Mouse (Mus musculus): ENCODE measurements around the gene St3gal4.
A peak's percentile ranks its signal among the peaks of the same experiment; 100 is the strongest.

Gene St3gal4

DNA sequence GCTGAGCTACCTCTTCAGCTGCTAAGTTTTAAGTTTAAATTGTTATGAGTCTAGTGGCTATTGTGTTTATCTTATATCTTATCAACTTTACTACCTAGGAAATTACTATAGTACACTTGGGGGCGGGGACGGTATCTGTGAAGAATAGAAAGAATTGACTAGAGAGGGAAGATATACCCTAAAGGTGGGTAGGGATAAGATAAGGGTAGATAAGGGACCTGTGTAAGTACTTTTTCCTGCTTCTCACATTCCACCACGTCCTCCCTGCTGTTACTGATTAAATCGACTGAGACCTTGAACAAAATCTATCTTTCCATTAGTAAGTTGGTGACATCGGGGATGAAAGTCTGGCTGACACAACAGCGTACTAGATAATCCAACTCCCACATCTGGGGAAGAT, 70.6 kb downstream of the St3gal4 start:
- DNase-seq, result no peak

DNA sequence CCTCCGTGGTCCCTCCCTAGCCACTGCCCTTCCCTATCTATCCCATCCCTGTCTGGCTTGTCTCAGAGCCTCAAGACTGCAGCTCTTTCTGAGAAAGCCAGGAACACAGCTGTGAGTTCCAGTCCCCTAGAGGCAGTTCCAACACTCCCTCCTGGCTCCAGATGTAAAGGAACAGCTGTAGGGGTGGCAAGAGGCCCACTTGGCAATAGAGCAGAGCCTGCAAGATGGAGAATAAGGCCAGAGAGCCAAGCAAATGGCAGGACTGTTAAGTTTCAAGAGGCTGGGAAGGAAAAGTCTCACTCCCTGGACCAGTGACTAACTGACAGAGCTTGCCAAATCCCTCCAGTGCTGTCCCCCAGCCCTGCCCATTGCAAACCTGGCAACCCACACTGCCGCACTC, 73.3 kb downstream of the St3gal4 start:
- peak in 1 of 2 experiments; percentile 12 for DNase-seq

DNA sequence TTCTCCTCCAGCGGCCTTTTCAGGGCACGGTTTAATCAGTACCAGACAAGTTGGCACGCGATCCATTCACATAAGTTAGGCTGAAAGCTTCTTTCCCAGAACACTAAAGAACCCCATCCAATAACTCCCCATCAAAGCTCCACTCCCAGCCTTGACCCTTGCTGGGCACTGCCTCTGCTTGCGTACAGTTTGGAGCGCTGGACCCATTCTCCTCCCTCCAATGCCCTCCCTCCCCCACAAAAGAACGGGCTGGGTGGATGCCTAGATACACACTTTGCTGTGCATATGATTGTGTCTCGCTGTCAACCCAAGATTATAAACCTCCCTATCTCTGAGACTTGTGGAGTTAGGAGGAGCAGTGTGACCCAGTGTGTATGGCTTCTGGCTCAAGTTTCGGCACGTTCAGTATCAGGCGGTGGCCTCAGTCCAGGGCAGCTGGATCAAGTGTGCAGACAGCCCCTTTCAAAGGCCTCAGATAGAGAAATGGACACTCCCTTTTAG, 74.0 kb downstream of the St3gal4 start:
- peak in 1 of 2 experiments; percentile 3 for DNase-seq

DNA sequence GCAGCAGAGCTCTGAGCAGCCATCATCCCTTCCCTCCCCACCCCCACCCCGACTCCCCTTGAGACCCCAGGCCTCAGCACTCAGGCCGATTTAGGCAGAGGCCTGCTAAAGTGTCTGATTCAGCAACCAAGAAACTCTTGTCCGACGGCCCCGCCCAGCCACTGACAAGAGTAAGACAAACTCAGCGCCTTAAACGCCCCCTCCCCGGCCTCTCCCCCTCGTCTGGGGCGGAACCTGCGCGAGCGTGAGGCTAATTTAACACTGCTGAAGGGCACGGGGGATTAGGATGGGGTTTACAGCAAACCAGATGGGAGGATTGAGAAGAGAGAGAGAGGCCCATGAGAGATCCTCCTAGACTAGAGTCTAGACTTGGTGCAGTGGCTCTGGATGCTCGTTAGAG, 74.6 kb downstream of the St3gal4 start:
- peak in 1 of 2 experiments; percentile 4 for DNase-seq

DNA sequence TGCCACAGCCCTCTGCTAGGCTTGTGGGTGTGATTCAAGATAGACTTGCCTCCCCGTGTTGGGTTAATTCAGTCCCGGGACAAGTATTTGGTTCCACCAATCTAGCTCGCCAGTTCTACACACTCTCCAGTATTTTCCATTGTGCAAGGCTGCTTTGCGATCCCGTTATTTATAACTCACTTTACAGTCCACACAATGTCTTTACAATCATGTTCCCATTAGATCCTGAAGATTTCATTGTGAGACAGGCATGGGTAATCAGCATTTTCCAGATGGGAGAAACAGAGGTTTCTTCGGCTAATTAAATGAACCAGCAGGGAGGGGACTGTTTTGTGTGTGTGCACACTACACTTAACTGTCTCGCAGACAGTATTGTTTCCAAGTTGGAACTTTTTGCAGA, 75.4 kb downstream of the St3gal4 start:
- DNase-seq, result no peak

DNA sequence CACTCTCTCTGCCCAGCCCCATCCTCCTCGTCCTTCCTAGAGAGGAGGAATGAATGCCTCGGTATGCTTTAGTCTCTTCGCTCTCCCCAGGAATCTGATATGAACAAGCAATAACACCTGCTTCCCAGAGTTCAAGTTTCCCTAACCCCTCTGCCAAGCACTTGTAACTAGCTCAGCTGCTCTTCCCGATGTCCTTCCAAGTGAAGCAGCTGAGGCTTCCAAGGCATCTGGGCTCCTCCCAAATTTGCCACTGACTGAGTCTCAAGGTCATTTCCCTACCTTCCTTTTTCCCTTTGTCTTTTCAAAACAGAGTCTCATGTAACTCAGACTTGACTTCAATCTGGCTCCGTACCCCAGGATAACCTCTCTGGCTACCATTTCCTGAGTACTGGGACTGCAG, 77.6 kb downstream of the St3gal4 start:
- DNase-seq, result no peak

DNA sequence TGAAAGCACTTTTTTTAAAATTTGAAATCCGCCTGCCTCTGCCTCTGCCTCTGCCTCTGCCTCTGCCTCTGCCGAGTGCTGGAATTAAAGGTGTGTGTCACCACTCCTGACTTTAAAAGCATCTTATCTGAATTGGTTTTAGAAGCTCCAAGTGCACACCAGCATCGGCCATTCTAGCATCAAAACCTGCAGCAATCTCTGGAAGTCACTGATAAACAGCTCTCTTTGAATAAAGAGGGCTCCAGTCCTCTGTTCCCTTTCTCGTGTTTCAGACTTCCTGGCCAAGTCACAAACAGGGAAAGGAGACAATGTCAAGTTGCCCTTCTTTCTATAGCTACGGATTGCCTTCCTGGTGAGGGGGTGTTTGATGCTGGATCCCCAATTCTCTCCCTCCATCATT, 79.2 kb downstream of the St3gal4 start:
- DNase-seq, result no peak

DNA sequence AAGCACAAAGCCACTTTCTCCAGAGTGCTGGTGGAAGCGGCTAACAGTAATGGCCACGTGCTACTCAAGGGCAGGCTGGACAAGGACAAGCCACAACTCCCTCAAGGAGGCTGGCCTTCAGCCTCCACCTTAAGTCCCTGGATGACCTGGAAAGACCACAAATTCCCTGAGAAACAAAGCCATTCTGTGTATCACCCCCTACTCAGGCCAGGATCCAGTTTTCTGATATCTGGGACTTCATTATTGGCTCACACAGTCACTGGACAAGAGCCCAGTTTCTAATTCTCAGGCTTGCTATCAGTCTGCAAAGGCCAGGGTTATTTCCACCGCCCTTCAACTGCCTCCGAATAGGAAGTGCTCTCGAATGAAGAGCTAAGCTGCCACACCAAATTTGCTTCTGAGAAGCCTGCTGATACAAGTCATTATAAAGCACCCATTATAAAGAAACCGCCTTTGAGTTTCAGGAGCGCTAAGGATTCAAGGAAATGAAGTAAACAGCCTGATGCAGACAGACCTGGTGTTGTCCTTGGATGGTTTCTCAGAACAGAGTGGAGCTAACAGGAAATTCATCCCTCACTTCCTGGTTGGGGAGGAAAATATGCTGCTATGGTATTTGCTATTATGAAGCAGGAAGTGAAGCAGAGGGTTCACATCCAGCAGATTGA, 80.0 kb downstream of the St3gal4 start:
- peak in 1 of 2 experiments; percentile 53 for DNase-seq

DNA sequence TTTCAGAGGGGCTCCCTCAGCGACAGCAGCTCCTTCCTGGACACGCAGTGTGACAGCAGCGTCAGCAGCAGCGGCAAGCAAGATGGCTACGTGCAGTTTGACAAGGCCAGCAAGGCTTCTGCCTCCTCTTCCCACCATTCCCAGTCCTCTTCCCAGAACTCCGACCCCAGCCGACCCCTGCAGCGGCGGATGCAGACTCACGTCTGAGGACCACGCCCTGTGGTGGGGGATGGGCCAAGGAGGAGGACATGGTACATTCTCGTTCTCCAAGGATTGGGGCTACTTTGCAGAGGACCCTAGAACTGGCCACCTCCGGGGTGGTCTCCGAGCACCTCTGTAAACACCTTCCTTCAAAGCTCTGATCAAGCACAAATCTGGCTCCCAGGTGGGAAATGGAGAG, 84.0 kb downstream of the St3gal4 start:
- no peak for DNase-seq

DNA sequence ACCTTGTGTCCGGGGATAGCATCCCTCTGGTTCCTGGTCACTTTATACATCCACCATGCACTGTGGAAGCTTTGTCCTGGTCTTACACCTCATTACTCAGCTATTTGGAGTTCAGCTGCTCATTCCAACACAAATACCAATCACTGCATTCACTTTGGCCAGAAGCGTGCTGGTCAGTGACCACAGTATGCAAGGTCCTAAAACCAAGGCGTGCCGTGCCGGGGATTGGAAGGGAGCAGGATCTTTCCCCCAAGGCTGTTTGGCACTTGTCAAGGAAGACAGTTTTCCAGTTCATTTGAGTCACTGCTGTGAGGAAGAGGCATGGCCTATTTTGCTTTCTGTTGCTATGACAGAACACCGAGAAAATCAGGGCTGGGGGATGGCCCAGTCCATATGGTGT, 86.6 kb downstream of the St3gal4 start:
- peak; percentile 28 to 40 for DNase-seq

DNA sequence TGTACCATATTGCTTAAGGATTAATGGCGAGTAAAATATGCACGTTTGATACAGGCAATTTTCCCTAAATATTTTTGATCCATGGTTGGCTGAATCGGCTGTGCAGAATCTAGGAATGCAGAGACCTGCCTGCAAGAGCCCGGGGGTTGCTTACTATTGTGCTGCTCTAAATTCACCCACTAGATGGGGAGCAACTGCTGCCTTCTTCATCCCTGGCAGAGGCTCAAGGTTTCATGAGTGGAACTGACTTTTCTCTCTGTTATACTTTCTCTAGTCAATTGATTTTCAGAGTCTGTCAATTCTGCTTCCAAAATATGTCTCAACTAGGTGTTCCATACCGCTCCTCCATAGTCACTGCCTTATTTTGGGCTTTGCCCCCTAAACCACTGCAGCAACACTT, 88.2 kb downstream of the St3gal4 start:
- DNase-seq, result no peak

DNA sequence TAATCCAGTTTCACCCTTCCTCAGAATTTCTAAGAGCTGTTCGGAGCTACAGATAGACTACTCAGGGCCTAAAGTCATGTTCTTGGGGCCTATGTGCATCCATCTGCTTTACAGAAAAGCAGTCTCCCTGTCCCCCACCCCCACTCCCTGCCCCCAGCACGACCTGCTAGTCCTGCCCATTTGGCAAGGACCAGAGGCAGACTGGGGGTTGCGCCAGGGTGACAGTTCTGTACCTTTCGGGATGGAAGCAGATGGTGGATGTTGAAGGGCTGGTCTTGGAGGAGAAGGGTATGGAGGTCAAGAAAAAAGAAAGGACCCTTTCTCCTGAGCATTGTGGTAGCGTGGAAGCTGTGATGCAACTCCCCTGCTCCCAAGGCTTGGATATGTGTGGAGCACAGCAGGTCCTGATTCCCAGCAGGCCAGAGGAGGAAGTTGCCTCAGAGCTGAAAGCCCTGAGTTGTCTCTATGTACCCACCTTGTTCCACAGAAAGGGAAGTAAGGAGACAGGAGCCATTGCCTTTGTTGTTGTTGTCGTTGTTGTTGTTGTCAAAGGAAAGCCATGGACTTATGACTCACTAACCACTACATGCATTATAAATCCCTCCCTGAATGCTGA, 91.6 kb downstream of the St3gal4 start:
- DNase-seq, result peak in 1 of 2 experiments; percentile 46

DNA sequence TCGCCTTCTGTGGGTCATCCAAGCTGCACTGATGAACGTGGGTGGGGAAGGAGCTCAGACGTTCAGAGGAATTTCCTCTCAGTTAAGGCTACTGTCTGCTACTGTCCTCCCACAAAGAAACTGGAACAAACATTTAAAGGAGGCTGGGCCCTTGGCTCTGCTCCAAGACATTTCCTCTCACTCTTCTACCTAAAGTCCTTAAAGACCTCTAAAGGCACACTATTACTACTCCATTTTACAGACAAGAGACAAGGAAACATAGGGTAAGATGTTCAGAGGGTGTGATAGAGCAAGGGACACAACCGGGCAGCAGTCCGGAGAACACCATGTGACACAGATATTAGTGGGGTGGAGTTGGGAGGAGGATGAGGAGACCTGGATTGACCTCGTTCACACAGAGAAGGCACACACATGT, 92.2 kb downstream of the St3gal4 start:
- DNase-seq, result no peak

DNA sequence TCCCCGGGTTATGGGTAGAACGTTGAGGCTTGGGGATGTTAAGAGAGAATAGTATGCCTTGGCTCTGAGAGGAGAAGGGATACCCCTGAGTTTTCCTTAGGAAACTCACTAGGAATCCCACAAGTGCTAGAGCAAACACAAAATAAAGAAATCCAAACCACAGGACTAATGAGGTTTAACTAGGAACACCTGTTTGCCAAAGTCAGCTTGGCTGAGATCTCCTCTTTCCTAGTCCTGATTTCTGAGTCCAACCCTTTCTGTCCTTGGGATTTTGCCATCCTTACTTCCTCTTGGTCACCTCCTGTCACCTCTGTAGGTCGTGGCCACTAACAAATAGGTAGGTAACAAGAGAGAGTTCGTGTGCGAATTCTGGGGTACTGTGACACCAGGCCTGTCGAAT, 92.8 kb downstream of the St3gal4 start:
- no peak for DNase-seq

DNA sequence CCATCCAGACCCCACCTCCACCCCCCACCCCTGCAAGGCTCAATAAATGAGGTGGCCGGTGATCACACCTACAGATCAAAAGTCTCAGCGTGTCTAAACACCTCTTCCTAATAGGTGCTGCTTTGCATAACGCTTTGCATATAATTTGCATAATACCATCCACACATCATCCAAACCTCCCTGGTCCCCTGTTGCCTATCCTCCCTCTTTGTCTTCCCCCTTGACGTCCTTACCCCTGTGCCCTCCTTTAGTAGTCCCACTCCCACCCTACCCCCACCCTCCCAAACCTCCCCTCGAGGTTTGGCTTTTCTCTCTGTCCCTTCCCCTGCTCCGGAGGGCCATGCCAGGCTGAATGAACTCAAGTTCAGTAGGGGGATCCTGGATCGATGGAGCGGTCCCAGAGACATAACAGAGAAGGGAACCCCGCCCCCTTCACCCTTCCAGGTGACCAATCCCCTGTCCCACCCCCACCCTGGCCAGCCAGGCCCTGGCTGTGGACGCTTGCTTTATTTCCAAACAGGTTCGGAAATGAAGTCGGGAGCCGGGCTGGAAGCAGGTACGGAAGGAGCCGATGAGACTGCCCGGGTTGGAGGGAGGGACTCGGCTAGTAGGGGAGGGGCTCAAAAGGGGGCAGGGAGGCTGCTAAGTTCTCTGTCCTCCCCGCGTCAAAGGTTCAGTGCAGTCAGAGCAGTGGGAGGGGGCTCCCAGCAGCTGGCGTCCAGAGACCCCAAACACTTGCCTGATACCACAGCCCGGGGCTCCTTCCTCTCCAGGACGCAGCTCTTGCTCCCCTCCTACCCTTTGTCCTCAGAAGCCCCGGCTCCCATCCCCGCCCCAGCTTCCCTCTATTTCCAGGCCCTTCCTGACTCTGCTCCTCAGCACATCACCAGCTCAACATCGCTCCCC, 94.2 kb downstream of the St3gal4 start:
- no peak for DNase-seq

DNA sequence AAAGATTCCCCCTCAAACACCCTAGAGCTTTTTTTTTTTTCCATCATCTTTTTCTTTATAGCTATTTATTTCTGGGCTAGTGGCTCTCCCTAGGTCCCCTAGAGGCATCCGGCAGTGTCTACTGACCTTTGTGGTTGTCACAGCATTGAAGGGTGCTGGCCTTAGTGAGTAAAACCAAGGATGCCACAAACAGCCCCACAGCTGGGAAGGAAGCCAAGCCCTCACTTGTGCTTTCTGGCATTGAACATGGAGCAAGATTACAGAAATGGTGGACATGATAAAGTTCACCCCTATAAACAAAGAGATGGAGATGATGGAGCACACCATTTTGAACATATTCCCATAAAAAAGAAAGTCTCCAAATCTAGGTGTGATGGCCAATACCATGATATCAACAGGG, 97.3 kb downstream of the St3gal4 start:
- peak in 1 of 2 experiments; percentile 42 for DNase-seq

DNA sequence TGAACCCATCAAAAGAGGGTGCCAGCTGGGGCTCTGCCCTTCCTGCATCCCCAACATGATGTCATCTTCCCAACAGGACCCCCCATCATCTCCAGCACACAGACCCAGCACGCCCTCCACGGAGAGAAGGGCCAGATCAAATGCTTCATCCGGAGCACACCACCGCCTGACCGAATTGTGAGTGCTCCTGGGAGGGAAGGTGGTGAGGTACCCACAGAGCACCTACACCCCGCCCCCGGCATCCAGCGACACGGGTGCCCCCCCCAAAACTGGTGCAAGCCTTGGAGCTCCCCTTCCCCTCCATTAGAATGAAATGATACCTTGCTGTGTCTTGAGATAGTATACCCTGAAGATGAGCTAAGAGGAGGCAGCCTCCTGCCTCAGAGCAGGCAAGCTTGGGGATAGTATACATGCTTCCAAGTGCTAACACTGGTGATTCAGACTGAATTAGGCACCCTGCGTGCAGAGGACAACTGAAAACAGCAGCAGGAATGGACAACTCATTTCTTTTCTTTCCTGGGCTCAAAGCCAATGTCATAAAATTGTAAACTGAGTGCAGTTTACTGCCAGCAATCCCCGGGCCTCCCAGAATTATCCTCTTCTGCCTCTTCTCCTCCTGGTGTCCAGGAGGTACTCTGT, 98.9 kb downstream of the St3gal4 start:
- peak in 1 of 2 experiments; percentile 44 for DNase-seq

DNA sequence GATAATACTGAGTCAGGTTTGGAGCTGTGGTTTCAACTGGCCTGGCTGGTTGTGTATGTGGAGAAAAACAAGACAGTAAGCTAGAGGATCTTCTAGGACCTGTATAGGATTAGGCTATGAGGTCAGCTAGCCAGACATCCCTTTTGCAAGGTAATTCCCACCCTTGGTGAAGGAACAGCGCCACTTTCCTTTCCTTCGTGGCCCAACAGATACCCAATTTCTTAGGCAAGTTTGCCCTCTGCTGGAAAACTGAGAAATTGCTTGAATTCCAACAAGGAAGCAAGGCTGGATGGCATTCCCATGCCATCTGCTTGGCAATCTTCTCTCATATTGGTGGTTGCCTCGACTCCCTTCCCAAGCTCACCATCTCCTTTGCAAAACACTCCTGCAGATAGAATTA, 99.7 kb downstream of the St3gal4 start:
- peak; percentile 76 to 86 for DNase-seq

DNA sequence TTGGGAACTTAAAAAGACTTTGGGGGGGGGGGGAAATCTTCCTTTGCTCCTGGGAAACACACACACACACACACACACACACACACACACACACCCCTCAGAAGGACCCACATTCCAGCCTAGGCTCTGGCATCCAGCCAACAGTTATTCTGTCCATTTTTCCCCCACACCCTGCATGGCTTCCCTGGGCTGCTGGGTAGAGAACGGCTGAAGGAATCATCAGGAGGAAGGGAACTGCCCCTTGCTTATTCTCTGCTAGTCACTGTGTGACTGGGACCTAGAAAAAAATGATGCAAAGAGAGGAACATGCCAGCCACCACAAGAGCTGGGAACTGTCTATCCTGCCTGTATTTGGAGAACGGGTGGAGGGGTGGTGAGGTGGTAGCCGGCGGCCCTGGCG, 101.0 kb downstream of the St3gal4 start:
- DNase-seq, result peak in 1 of 2 experiments; percentile 37

DNA sequence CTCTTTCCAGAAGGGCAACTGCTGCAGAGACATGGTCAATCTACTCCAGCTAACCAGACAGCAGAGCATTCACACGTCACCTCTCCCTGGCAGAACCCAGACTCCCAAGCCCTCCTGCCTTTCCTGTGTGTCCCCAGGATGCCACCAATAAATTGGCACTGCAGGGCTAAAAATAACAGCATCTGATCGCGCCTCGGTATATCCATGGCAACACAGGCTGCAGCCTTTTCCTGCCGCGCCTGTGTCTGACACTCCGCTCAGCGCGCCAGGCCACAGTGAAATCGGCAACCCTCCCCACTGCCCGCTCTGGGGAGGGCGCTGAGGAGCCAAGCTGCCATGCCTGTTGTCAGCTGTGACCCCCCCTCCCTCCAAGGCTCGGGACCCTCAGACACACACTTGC, 101.5 kb downstream of the St3gal4 start:
- DNase-seq, result peak; percentile 63 to 70

DNA sequence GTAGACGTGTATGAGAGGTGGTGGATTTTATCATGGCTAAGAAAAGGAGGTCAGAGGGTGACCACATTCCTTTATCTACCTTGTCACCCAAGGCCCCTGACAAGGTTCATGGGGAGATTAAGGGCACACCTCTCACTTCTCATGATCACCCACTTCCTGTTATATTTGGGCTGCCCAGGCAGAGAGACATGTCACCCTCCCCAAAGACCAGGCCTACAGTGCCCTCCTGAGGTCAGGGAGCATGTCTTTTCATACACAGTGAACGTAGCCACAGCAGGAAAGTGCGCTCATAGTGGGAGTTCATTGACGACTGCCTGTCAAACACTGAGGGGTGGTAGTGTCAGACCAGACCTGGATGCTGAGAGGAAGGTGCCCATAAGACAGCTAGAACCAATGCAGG, 102.3 kb downstream of the St3gal4 start:
- peak; percentile 61 to 69 for DNase-seq

DNA sequence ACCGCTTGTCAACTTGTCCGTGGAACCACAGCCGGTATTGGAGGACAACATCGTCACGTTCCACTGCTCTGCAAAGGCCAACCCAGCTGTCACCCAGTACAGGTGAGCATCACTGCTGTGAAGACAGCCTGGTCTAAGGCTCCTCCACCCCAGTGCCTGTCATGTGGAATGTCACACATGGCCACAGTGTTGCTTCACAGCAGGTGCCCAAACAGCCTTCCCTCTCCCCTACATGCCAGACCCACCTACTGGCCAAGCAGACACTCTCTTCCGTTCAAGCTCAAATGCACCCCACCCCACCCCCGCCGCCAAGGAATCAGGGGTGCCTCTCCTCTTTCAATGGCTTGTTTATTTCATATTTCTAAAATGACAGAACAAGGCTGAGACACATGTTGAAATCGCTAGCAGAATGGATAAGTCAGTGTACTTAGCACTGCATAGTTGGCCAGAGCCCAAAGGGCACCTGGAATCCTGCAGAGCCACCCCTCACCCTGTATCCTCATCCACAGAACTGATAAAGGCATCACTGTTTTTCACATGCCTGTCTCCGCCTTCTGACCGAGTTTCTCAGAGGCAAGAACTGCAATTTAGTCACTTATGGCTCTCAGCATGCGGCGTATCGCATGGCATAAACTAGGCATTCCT, 111.2 kb downstream of the St3gal4 start:
- peak in 1 of 2 experiments; percentile 37 for DNase-seq

Measured in cerebellum, postnatal 25 days (tissue).